In the genomic region with DNA sequence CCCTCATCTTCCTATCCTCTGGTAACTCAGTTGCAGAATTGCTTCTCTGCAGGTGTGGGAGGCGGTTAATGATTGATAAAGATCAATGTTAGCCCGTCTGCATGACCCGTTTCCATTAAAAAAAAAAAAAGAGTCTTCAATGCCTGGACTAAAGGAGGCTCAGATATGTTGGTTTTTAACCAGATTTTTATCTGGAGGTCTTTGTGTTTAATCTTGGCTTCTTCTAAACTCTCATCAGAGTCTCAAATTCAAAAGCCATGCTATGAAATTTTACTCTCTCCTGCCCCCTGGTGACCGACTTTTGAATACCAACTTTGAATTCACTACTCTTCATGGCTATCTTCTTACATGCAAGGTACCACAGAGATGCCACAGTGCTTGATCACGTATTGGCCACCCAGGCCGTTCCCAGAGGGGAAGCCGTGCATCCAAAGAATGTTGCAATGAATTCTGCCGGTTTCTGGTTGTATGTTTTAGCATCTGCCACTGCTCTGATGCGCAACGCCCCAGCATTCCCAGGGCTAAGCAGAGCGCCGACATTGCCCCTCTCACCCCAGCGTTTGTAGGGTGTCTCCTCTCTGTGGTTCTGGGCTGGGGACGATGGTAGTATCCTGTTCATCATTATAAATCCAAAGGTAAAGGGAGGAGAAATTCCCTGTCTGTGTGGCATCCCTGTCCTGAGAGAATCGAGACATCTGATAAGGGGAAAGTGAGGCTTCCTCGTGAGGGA, we compare ENCODE assay signal across 7 mouse cellular contexts.
DNase-seq lines count a peak whose midpoint lies in the region; ATAC-seq lines count a peak whose summit lies in the region.

No protein-coding gene starts in this region.

- ATAC-seq in liver, embryonic 11.5 days (replicated peaks; ENCODE audit: low FRiP score), result peak; percentile 21; the same call in 1 of the 2 replicates

- WGBS in liver, embryonic 11.5 days, result 54% methylated on average over 16 of the region's 16 CpGs

- H3K9ac ChIP-seq in liver, embryonic 11.5 days (ENCODE audit: low read depth, low read length), result no peak overlapping the region

- H3K9me3 ChIP-seq in liver, embryonic 11.5 days (ENCODE audit: control insufficient read depth, low read length), result no peaks in the 10 kb centered on the region

- H3K27ac ChIP-seq in liver, embryonic 11.5 days (ENCODE audit: low read depth, low read length), result no peak overlapping the region

- H3K27me3 ChIP-seq in liver, embryonic 11.5 days (replicated peaks; ENCODE audit: control insufficient read depth, insufficient read depth, low read length), result no peaks in the 10 kb centered on the region

- no peaks in the 10 kb centered on the region for H3K36me3 ChIP-seq in liver, embryonic 11.5 days (ENCODE audit: control insufficient read depth, insufficient read depth, low read length)

- no peak overlapping the region for H3K4me3 ChIP-seq in liver, embryonic 11.5 days (ENCODE audit: low read depth, low read length)

- DNase-seq in urinary bladder, postnatal 14 days (ENCODE audit: low spot score), result peak; percentile 80
- DNase-seq in urinary bladder, postnatal 10 days (ENCODE audit: low spot score), result no peak
- DNase-seq in adrenal gland, postnatal 10 days, result peak; percentile 85
- peak; percentile 73 for DNase-seq in embryo, embryonic 9.5 days (ENCODE audit: extremely low spot score)
- peak; percentile 83 for DNase-seq in kidney, postnatal 10 days
- peak; percentile 43 for DNase-seq in liver, embryonic 11.5 days (ENCODE audit: low spot score)
- peak; percentile 43 for DNase-seq in skeletal muscle tissue, adult 2 months (ENCODE audit: low read depth, low spot score)

- H3K4me2 ChIP-seq in liver, embryonic 11.5 days, result no peak overlapping the region

- H3K4me1 ChIP-seq in liver, embryonic 11.5 days (replicated peaks; ENCODE audit: control insufficient read depth, insufficient read depth, low read length), result 0 out of 2 replicates have a peak, but pooled peaks cover 4% of the 10 kb centered on the region
